7 mouse cellular contexts compared by ENCODE assay signal in the genomic region with DNA sequence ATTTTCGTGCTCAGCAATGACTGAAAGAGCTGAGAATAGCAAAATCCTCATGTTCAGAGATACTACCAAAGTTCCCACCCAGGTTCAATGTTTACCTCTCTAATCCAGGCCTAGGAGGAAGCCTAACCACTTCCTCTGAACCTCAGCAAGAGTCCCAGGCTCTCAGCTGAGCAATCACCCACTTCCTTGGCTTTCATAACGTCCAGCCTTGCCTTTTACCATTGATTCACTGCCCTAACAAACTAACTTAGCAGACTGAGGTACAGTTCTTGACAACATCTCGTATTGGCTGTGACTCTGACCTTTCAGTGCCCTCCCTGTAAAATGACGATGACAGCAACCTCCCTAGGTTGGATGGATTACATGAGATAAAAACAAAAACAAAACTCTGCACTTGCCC. TPM values are rescaled to one million over a fixed set of nuclear protein-coding genes. Genes with fewer than 3 reads are reported as not detected.
DNase-seq lines count a peak whose midpoint lies in the region; ATAC-seq lines count a peak whose summit lies in the region.

No protein-coding gene starts in this region.

- H3K27ac ChIP-seq in lung, embryonic 16.5 days (ENCODE audit: low read length): no peak overlapping the region
- H3K27ac ChIP-seq in forebrain, embryonic 11.5 days (ENCODE audit: low read depth, low read length): no peak overlapping the region
- no peak overlapping the region for H3K27ac ChIP-seq in limb, embryonic 13.5 days
- no peak overlapping the region for H3K27ac ChIP-seq in neural tube, embryonic 14.5 days (ENCODE audit: low read depth, low read length)

- no peak for ATAC-seq in lung, embryonic 16.5 days (ENCODE audit: low read depth)
- no peak for ATAC-seq in forebrain, embryonic 11.5 days (replicated peaks; ENCODE audit: low FRiP score)
- no peak for ATAC-seq in limb, embryonic 13.5 days (ENCODE audit: low FRiP score, low read depth)
- ATAC-seq in neural tube, embryonic 14.5 days (ENCODE audit: low read depth): no peak

- no peaks in the 10 kb centered on the region for H3K9me3 ChIP-seq in lung, embryonic 16.5 days (ENCODE audit: control insufficient read depth, low read length)
- H3K9me3 ChIP-seq in forebrain, embryonic 11.5 days (ENCODE audit: control insufficient read depth, low read length): no peaks in the 10 kb centered on the region
- no peaks in the 10 kb centered on the region for H3K9me3 ChIP-seq in limb, embryonic 13.5 days
- H3K9me3 ChIP-seq in neural tube, embryonic 14.5 days (ENCODE audit: control insufficient read depth, low read length): no peaks in the 10 kb centered on the region

- H3K9ac ChIP-seq in lung, embryonic 16.5 days (ENCODE audit: low read length): no peak overlapping the region
- no peak overlapping the region for H3K9ac ChIP-seq in forebrain, embryonic 11.5 days (ENCODE audit: low read length)
- H3K9ac ChIP-seq in limb, embryonic 13.5 days: no peak overlapping the region
- peak overlapping the region; percentile 99; the same call in 1 of the 2 replicates for H3K9ac ChIP-seq in neural tube, embryonic 14.5 days (replicated peaks; ENCODE audit: low read depth, low read length)

- no peaks in the 10 kb centered on the region for H3K36me3 ChIP-seq in lung, embryonic 16.5 days (ENCODE audit: control insufficient read depth, insufficient read depth, low read length)
- H3K36me3 ChIP-seq in forebrain, embryonic 11.5 days (ENCODE audit: control insufficient read depth, insufficient read depth, low read length): no peaks in the 10 kb centered on the region
- H3K36me3 ChIP-seq in limb, embryonic 13.5 days: peaks cover under 1% of the 10 kb centered on the region; the same call in 1 of the 2 replicates
- no peaks in the 10 kb centered on the region for H3K36me3 ChIP-seq in neural tube, embryonic 14.5 days (ENCODE audit: control insufficient read depth, insufficient read depth, low read length)

- H3K4me1 ChIP-seq in lung, embryonic 16.5 days (replicated peaks; ENCODE audit: control insufficient read depth, insufficient read depth, low read length): peaks cover 18% of the 10 kb centered on the region
- peaks cover 7% of the 10 kb centered on the region; the same call in 1 of the 2 replicates for H3K4me1 ChIP-seq in forebrain, embryonic 11.5 days (replicated peaks; ENCODE audit: control insufficient read depth, insufficient read depth, low read length)
- H3K4me1 ChIP-seq in limb, embryonic 13.5 days: peaks cover 23% of the 10 kb centered on the region
- H3K4me1 ChIP-seq in neural tube, embryonic 14.5 days (ENCODE audit: control insufficient read depth, insufficient read depth, low read length): peaks cover 32% of the 10 kb centered on the region

- no peaks in the 10 kb centered on the region for H3K27me3 ChIP-seq in lung, embryonic 16.5 days (ENCODE audit: control insufficient read depth, insufficient read depth, low read depth, low read length)
- no peaks in the 10 kb centered on the region for H3K27me3 ChIP-seq in forebrain, embryonic 11.5 days (ENCODE audit: control insufficient read depth, insufficient read depth, low read length)
- H3K27me3 ChIP-seq in limb, embryonic 13.5 days: no peaks in the 10 kb centered on the region
- H3K27me3 ChIP-seq in neural tube, embryonic 14.5 days (ENCODE audit: control insufficient read depth, insufficient read depth, low read length): no peaks in the 10 kb centered on the region

- H3K4me2 ChIP-seq in lung, embryonic 16.5 days (ENCODE audit: low read depth, low read length): peak overlapping the region; percentile 89
- peak overlapping the region; percentile 81 for H3K4me2 ChIP-seq in forebrain, embryonic 11.5 days (ENCODE audit: low read depth, low read length, severe bottlenecking)
- peak overlapping the region; percentile 85 for H3K4me2 ChIP-seq in limb, embryonic 13.5 days (replicated peaks)
- peak overlapping the region; percentile 58 for H3K4me2 ChIP-seq in neural tube, embryonic 14.5 days (ENCODE audit: low read depth, low read length)

- H3K4me3 ChIP-seq in lung, embryonic 16.5 days (ENCODE audit: low read length): no peak overlapping the region; the same call in 1 of the 2 replicates
- H3K4me3 ChIP-seq in forebrain, embryonic 11.5 days (ENCODE audit: low read depth, low read length): peak overlapping the region; percentile 95; the same call in 1 of the 2 replicates
- peak overlapping the region; percentile 93 for H3K4me3 ChIP-seq in limb, embryonic 13.5 days
- H3K4me3 ChIP-seq in neural tube, embryonic 14.5 days (ENCODE audit: low read depth, low read length): peak overlapping the region; percentile 68

- DNase-seq in lung, postnatal 4 days: no peak
- no peak for DNase-seq in forebrain, embryonic 11.5 days (ENCODE audit: low spot score)
- DNase-seq in left cerebral cortex, adult 8-10 months (ENCODE audit: low spot score in 2 of 2): no peak
- DNase-seq in right cerebral cortex, adult 18-20 months: no peak

- WGBS in lung, embryonic 16.5 days: 40% methylated on average over 4 of the region's 4 CpGs
- 54% methylated on average over 4 of the region's 4 CpGs for WGBS in forebrain, embryonic 11.5 days
- WGBS in limb, embryonic 13.5 days: 31% methylated on average over 4 of the region's 4 CpGs
- 34% methylated on average over 4 of the region's 4 CpGs for WGBS in neural tube, embryonic 14.5 days

RNA-seq across cellular contexts. Expression of gene Clip1, which starts 2.0 kb away (rescaled TPM):
- 35.7 and 37.9 TPM in 2 replicates for polyA plus RNA-seq in lung, embryonic 16.5 days (2015; fragmentation: Nextera tagmentation; extraction: Ambion mirVana)
- polyA plus RNA-seq in forebrain, embryonic 11.5 days (2014; fragmentation: Nextera tagmentation; extraction: Ambion mirVana): 55.1 and 57.7 TPM in 2 replicates
- polyA plus RNA-seq in limb, embryonic 13.5 days (2015; fragmentation: Nextera tagmentation; extraction: Ambion mirVana): 45.1 and 49.0 TPM in 2 replicates
- 85.2 and 87.0 TPM in 2 replicates for polyA plus RNA-seq in neural tube, embryonic 14.5 days (2014; fragmentation: Nextera tagmentation; extraction: Ambion mirVana)
- 100 to 1,000 TPM; 113 to 125 (median 122) TPM for total RNA-seq in left cerebral cortex, adult 8-10 months (2022)

RNA-seq across cellular contexts. Expression of gene Zcchc8, which starts 38.5 kb away (rescaled TPM):
- polyA plus RNA-seq in lung, embryonic 16.5 days (2015; fragmentation: Nextera tagmentation; extraction: Ambion mirVana): 75.9 and 76.4 TPM in 2 replicates
- polyA plus RNA-seq in forebrain, embryonic 11.5 days (2014; fragmentation: Nextera tagmentation; extraction: Ambion mirVana): 106 and 109 TPM in 2 replicates
- 89.6 and 93.4 TPM in 2 replicates for polyA plus RNA-seq in limb, embryonic 13.5 days (2015; fragmentation: Nextera tagmentation; extraction: Ambion mirVana)
- 72.5 and 80.6 TPM in 2 replicates for polyA plus RNA-seq in neural tube, embryonic 14.5 days (2014; fragmentation: Nextera tagmentation; extraction: Ambion mirVana)
- total RNA-seq in left cerebral cortex, adult 8-10 months (2022): 10 to 100 TPM; 30.4 to 48.8 (median 44.5) TPM
